Mouse (Mus musculus): ENCODE results near the gene Aprt.

The Aprt gene

DNA sequence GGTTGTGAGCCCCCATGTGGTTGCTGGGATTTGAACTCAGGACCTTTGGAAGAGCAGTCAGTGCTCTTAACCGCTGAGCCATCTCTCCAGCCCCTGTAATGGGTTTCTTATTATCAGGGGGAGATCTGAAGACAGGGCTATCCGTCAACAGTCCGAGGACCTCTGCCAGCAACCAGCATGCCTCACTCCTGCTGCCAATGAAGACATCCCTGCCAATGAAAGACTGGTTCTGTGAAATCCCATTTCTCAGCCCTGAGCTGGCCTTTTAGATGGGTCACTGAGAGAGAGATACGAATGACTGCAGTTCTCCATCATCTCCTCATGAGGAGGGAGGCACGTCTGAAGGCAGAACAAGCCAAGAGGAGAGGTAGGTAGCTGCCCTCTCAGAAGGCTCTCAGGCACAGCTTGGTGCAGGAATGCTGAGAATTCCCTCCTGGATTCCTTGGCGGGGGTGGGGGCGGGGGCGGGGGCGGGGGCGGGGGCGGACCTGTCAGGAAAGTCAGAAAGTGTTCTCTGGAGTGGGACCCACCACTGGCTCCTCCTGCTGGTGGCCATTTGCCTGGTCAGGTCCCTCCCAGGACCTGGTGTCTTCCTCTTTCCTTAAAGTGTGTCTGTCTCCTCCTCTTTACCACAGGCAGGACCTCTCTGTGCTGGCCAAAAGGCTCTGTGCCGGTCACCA lies 17.9 kb downstream of the Aprt start:
- peak in 1 of 2 experiments; percentile 48 for DNase-seq

DNA sequence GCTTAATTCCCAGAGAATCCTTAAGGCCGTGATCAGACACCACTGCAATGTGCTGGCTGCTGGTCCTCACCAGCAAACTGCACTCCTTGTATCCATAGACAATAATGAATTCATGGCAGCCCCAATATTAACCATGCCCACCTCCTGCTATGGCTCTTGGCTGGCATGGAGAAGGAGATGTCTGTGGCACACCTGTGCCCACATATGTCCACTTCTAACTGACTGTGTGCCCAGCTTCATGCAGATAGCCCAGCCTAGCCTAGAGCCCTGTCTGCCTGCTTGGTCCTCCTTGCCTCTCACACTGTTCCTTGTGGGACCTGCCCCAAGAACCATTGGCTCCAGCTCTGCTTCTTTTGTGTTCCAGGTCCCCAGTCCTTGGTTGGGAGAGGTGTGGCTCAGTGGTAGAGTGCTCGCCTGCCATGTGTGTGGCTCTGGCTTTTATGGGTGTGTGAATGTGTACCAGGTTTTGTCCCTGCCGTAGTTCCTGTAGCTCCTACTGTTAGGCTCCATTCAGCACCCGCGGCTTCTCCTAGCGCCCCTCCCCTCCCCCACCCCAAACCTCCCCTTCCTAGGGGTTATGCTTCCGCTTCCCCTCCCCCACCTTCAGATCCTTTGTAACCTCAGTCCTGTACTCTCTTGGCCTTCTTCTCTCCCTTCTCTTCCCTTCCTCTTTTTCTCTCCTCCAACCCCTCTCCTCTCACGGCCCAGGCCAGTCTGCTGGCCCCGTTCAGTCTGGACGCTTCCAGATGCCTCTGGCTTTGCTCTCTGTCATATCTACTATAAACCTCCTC lies 19.3 kb downstream of the Aprt start:
- DNase-seq, result no peak

GRCm38 (mm10) chr8:122556030-122557009 lies 20.4 kb downstream of the Aprt start:
- DNase-seq, result peak in 1 of 2 experiments; percentile 54

GRCm38 (mm10) chr8:122554786-122555185 lies 21.9 kb downstream of the Aprt start:
- DNase-seq, result no peak

- peak; percentile 88 to 95 for DNase-seq
Measured at GRCm38 (mm10) chr8:122551265-122552051, 25.3 kb downstream of the Aprt start, which contains the start of gene Piezo1. Gene Piezo1, minus strand, starts transcription at chr8:122551329.

DNA sequence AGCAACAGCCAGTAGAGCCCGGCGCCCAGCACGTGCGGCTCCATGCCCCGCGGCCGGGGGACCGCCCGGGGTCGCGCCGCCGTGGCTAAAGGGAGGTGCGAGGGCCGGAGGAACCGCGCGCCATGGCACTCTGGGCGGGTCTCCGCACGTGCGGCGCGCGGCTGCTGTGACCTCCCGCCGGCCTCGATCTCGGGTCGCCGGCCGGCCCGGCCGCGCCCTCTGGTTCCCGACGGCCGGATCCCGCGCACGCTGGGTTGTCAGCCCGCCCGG lies 25.8 kb downstream of the Aprt start:
- DNase-seq, result no peak

GRCm38 (mm10) chr8:122550234-122550994 lies 26.3 kb downstream of the Aprt start:
- DNase-seq, result peak in 1 of 2 experiments; percentile 42

- no peak for DNase-seq
Measured at GRCm38 (mm10) chr8:122548891-122549439, 27.7 kb downstream of the Aprt start.

DNA sequence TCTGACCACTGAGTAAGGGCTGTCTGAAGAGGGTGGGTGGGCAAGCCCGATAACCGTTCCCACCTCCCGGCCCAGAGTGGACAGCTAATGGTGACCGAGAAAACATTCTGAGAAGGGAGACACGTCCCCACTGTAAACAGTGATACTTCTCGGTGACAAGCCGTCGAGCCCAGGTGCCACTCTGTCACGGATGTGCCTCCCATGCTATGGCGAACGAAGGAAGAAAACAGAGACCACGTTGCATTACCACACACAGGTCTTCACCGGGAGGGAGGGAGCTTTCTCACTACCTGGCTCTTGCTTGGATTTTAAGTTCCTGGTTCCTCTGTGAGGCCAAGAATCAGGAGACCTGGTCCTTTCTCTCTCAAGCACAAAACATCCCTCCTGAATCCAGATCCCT lies 28.4 kb downstream of the Aprt start:
- DNase-seq, result no peak

DNA sequence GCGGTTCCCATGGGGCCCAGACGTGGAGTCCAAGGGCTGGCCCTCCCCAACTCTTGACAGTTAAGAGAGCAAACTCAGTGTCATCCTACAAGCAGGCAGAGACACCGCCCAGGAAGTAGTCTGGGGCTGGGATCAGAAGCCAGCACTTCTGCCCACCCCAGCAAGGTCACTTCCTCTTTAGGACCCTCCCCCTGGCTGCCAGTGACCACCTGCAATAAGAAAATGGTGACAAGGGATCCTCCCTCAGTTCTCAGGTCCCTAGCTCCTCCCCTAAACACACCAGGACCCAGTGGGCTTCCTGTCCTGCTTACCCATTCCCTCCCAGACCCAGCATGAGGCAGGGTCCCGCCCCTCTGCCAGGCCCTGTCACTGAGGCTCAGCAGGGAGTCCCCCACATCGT lies 28.9 kb downstream of the Aprt start:
- no peak for DNase-seq

GRCm38 (mm10) chr8:122546811-122547453 lies 29.8 kb downstream of the Aprt start:
- peak; percentile 87 to 89 for DNase-seq

GRCm38 (mm10) chr8:122546066-122546755 lies 30.5 kb downstream of the Aprt start:
- no peak for DNase-seq

- DNase-seq, result no peak
Measured at GRCm38 (mm10) chr8:122544138-122544537, 32.6 kb downstream of the Aprt start.

DNA sequence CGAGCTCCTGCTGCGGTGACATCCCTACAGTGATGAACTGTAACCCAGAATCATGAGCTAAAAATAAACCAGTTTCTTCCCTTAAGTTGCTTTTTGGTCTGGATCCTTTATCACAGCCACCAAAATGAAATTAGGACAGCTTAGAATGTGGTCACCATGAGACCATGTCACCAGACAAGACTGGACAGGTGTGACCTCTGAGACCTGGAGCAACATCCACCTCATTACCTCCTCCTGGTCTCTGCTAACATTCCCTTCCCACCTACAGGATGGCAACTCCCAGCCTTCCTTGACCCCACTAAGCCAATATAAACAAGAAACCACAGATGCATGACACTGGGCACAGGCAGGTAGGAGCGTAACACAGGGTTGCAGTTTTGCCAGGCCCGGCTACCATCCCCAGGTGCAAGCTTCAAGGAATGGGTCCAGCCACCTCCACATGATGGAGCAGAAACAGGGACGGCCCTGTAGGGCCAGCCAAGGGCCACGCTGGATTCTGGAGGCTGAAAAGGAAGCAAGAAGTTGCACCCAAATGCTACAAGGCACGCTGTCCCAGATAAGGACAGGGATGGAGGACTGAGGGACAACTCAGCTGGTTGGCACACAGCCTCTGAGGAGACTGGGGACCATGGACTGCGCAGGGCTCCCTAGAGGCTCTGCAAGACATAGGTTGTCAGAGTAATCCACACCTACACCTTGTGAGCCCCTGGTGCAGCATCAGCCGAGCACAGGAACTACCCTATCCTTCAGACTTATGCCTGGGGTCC lies 38.2 kb downstream of the Aprt start:
- no peak for DNase-seq

- no peak for DNase-seq
Measured at GRCm38 (mm10) chr8:122537812-122538211, 38.9 kb downstream of the Aprt start.

DNA sequence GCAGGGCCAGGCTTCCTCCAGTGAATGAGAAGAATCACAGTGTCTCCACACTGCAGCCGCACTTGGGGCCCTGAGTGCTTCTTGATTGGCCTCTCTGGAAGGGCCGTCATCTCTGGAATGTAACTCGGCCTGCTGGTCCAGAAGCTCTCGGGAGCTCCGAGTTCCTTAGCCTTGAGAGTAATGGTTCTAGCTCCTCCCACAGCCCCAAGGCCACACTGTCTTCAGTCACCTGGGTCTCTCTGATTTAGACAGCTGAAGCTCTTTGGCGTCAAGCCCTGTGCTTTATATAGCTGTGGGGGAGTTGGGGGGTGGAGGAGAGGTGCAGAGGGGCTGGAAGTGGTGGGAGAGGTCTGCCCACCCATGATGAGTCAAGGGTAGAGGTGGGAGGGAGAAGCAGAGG lies 39.7 kb downstream of the Aprt start:
- DNase-seq, result peak; percentile 51 to 60

DNA sequence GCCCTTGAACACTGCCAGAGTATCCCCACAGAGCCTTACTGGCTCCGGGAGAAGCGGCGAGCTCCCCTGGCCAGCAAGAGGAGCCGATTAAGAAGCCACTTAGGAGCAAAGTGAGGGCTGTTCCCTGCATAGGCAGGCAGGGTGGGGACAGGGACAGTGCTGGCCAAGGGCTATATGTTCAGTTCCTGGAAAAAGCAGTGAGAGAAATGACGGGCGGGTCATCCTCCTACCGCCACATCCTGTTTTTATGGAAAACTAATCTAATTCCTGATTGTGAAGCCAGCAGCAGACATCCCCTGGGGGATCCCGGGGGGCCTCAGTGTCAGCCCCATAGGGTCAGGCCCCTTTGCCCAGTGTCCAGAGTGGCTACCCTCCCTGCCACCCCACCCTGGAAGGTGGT lies 45.4 kb downstream of the Aprt start:
- DNase-seq, result no peak

DNA sequence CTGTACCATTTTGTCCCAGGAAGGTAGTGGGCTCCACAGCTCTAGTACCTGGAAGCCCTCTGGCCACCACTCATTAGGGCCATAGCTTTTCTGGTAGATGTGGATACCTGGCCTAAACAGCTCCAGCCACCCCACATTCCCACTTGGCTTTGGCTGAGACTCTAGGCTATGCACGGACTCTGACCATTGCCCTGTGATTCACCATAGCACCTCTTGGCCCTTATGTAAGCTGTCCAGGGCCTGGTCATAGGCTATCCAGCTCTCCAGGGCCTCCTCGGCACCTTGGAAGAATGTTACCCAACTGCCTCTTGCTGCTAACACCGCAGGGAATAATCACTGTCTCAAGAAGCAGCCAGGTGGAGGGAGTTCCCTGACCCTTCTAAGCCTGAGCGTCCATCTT lies 47.5 kb downstream of the Aprt start:
- peak; percentile 86 to 90 for DNase-seq

DNA sequence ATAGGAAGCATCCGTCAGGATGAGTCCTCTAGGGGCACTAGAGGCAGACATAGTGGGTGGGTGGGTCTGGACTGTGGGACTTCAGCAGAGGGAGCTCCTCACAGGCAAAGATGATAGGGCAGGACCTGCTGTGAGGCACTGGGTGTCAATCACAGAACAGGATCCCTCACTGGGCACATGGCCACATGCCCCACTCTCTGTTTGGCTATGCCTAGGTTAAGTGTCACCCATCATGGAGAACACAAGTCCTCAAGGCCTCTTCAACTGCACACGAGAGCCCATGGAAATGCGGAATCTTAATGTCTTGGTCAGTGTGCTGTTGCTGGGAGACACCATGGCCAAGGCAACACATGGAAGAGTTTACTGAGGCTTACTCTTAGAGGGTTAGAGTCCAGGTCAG lies 48.8 kb downstream of the Aprt start:
- DNase-seq, result no peak

Measured in kidney, adult 8-10 months (tissue).